Mouse (Mus musculus) urinary bladder, postnatal 36 days (tissue): ENCODE results near the gene Slc41a1.
A peak's percentile ranks its signal among the peaks of the same experiment; 100 is the strongest.

ENCODE experiments used
- DNase-seq, 2 experiments: peaks; one replicate each; pipeline ENCODE4 v3.0.0; 2022; ENCODE audit warnings: low spot score in 2 of 2, mixed read lengths in 1 of 2

Slc41a1 gene

GRCm38 (mm10) chr1:131827787-131828258, 530 bp downstream of the Slc41a1 start:
- peak; percentile 89 to 94 for DNase-seq

GRCm38 (mm10) chr1:131828297-131829126, 1.2 kb downstream of the Slc41a1 start:
- peak; percentile 20 to 21 for DNase-seq

GRCm38 (mm10) chr1:131829279-131829678, 2.0 kb downstream of the Slc41a1 start:
- no peak for DNase-seq

DNA sequence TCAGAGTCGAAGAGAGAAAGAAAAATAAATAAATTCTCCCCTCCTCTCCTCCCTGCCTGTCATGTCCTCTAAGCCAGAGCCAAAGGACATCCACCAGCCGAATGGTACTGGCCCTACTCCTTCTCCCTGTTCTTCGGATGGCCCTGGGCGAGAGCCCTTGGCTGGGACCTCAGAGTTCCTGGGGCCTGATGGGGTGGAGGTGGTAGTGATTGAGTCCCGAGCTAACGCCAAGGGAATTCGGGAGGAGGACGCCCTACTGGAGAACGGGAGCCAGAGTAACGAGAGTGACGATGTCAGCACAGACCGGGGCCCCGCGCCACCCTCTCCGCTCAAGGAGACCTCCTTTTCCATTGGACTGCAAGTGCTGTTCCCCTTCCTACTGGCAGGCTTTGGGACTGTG, 3.3 kb downstream of the Slc41a1 start:
- no peak for DNase-seq

GRCm38 (mm10) chr1:131830971-131831641, 3.8 kb downstream of the Slc41a1 start:
- DNase-seq, result no peak

GRCm38 (mm10) chr1:131837035-131837434, 9.7 kb downstream of the Slc41a1 start:
- no peak for DNase-seq

DNA sequence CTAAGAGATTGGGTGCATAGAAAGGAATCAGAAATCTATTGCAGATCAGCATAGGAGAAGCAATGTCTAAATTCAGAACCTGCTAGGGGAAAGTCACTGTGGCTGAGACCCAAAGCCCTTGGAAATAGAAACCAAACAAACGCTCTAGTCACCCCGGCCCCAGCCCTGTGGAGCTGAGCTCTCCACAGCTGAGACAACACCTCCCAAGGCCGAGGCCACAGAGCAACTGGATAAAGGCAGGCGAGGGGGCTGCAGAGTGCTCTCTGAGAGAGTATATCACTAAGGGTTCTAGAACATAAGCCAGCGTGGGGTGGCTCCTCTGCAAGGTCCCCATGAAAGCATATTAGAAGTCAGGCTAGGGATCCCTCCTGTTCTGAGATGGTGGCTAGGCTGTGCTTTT, 11.2 kb downstream of the Slc41a1 start:
- no peak for DNase-seq

- DNase-seq, result no peak
Observed at GRCm38 (mm10) chr1:131839279-131839678, 12.0 kb downstream of the Slc41a1 start.

DNA sequence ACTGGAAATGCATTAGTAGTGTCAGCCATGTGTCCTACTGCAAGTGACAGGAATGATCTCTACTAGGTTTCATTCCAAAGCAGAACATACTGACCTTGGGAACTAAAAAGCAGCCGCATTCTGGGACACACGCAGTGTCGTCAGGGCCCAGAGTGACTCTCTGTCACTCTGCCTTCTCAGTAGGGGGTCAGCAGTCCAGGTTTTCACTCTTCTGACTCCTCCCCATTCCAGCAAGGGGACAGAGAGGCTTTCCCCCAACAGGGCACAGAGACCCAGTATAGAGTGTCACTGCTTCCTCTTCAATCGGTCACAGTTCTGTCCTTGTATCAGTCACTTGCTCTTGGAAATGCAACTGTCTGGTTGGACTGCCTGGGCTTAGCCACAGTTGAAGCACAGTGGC, 14.9 kb downstream of the Slc41a1 start:
- DNase-seq, result no peak

DNA sequence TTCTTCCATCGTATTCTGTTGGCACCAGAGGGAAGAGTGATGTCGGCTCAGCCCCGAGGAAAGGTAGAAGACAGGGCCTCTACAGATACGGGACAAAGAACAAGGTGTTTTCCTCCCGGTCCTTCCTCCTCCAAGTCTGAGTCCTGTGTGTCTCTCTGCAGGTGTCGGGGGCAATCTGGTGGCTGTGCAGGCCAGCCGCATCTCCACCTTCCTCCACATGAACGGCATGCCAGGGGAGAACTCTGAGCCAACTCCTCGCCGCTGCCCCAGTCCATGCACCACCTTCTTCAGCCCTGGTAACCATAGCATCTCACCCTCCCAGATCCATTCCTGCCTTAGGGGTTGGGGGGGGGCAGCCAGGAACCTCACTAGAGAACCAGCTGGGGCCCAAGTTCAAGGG, 16.5 kb downstream of the Slc41a1 start:
- no peak for DNase-seq

GRCm38 (mm10) chr1:131844883-131845282, 17.6 kb downstream of the Slc41a1 start:
- DNase-seq, result no peak

- peak; percentile 43 to 46 for DNase-seq
Observed at GRCm38 (mm10) chr1:131846255-131846654, 19.0 kb downstream of the Slc41a1 start.

DNA sequence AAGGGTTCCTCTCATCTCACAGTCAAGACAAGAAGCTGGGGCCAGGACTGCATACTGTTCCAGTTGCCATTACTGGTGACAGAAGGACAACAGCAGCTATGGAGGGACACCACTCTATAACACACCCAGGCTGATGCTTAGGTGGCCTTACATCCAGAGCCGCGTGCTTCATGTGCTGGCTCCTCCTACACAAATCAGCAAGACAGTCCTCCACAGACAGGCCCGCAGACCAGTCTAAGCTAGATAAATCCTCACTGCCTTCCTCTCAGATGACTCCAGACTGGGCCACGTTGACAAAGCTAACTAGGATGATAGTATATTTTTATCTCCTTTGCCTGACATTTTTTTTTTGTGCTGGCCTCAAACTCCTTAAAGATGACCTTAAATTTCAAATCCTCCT, 34.5 kb downstream of the Slc41a1 start:
- DNase-seq, result no peak

DNA sequence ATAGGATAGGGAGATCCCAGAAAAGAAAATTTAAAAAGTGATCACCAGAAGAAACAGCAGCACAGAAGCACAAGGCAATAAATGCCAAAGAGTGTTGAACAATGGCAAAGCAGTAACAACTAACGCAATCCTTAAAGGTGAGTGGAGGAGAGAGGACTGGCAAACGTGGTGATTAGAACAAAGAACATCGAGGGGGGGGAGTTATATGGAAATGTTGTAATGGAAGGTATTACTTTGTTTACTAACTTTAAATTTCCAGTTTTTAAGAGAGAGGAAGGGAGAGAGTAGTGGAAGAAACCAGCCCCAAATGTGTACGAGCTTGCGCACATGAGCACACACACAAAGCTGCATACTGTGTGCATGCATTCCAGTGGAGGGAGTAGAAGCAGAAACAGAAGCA, 38.3 kb downstream of the Slc41a1 start:
- DNase-seq, result no peak

DNA sequence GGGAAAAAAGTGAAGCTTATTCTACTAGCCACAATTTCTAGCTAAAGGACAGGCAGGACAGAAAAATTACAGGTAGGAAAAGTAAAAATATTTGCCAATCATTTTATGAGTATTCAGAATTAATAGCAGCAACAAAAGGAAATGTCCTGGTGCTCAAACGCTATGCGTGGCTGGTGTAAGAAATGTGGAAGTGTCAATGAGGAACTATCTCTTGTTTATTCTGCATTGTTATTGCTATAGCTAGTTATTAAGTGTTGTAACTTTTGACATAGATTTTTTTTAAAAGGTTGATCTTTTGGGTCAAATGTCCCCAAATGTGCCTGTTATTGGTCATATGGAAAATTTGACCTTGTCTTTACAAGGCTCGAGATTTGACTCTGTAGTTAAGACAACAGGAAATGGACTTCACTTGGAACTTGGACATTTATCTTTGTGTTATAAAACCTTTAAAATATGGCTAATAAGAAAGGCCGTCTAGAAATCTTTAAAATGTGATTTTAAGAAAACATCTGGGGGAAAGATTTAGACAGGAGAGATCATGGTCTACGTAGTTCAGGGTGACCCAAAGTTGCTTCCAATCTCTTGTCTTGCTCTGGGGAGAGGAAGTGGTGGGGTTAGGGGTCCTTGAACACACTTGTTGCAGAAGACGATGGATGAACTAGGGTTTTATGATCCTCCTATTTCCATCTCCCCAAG, 39.2 kb downstream of the Slc41a1 start:
- DNase-seq, result no peak

DNA sequence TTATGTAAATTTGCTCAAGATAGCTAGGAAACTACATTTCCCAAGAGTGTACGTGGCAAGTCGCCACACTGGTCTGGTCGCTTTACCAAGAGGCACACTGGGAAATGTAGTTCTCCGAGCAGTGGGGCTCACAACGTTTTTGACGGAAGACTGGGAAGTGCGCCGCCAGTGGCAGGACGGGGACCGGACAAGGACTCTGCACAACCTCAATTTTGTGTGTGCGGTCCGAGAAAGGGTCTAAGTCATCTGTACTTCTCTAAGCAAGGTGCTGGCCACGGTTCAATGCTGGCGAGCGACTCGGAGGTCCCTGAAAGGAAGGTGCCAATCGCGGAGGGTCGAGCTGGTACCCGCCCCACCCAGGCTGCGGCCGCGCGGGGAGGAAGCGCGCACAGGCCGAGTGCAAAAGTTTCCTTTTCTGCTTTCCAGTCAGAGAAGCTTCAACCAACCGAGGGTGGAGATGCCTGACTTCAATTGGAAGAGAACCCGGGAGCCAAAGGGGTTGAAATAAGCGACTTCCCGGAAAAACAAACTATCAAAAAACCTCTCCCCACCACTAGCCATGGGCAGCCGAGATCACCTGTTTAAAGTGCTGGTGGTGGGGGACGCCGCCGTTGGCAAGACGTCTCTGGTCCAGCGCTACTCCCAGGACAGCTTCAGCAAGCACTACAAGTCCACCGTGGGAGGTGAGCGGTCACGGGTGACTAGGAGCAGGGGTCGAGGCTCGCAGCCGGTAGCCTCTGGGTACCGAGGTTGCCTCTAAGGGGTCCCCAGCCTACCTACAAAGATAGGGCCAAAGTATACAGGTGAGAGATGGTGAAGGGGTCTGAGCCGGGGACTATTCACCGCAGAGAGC, 40.0 kb downstream of the Slc41a1 start, which contains the start of gene Rab29:
Rab29 (plus strand) TSS at position 132 of the 853 bp plus-strand sequence.
- DNase-seq, result peak; percentile 90 to 92

DNA sequence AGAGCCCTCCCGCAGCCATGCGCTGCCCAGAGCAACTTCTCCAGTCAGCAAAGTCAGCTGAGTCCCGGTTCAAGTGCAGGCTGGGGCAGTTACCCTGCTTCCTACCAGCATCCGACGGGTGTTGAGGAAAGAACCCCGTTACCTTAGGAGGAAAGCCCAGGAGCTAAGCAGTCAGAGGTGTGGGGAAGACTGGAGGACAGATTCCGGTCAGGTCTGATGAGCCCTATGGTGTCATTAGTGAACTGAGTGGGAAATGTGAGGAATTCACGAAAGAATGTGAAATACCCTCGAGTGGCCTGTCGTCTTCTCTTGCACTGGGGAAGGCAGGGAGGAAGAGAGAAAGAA, 40.6 kb downstream of the Slc41a1 start:
- DNase-seq, result no peak

DNA sequence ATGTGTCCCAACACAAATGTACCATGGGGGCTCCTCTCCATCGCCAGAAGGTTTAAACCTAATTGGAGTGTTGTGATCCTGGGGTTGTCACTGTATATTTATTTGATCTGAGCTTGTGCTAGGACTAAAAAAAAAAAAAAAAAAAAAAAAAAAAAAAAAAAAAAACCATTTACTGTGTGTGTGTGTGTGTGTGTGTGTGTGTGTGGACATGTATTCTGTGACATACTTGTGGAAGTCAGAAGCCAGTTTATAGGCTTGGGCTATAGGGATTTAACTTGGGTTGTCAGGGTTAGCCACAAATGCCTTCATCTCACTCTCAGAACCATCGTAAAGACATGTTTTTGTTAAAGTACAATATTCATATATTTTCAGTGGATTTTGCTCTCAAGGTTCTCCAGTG, 42.3 kb downstream of the Slc41a1 start:
- no peak for DNase-seq

DNA sequence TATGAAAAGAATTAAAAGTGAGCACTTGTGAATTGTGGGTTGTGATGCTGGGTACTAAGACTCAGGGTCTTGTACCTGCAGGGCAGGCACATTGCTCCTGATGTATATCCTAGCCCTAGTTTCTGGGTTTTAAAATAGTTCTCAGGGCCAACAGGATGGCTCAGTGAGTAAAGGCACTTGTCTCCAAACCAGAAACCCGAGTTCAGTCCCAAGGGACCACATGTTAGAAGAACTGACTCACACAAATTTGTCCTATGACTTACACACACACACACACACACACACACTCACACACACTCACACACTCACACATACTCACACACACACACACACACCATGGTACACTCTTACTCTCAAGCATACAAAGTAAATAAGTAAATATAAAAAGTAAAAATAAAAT, 45.6 kb downstream of the Slc41a1 start:
- DNase-seq, result no peak

DNA sequence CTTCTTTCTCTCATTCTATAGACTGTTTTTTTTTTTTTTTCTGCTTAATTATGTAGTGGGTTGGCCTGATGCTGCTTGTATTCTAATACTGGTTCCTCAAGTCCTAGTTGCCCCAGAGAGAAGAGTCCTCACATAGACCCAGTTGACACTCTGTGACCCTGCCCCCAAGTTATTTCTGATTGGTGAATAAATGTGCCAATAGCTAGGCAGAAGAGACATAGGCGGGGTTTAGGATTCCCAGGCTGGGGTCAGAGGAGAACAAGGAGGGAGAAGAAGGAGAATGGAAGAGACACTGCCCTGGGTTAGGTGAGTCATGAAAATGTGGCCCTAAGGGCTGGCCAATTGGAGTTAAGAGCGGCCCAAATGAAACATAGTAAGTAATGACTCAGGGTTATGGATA, 52.5 kb downstream of the Slc41a1 start:
- no peak for DNase-seq

- DNase-seq, result no peak
Observed at GRCm38 (mm10) chr1:131882787-131883186, 55.5 kb downstream of the Slc41a1 start.

- DNase-seq, result no peak
Observed at GRCm38 (mm10) chr1:131886173-131886572, 58.9 kb downstream of the Slc41a1 start.
